Mouse (Mus musculus): ENCODE measurements at regions not wholly inside any gene's neighbourhood (a gene's known extent, or its start where the extent isn't known, plus 50 kb on each side); places are given as distances from the start of the nearest gene placed in this dataset.

- TF ChIP-seq MAFK (IDR thresholded peaks at IDR 0.05; ENCODE audit: insufficient read depth, low read depth, low read length), result no peak
- peak; percentile 30; the same call in 1 of the 2 replicates for TF ChIP-seq CHD2 (IDR thresholded peaks at IDR 0.05; ENCODE audit: low read depth, low read length)
- peak overlapping the region; percentile 91; the same call in 1 of the 2 replicates for H3K27ac ChIP-seq (ENCODE audit: insufficient read depth, low read depth, low read length, poor library complexity, severe bottlenecking)
- in situ Hi-C loops (cut with MboI; ENCODE audit: low sequenced_read_pairs in 2 of 2, unreplicated experiment in 2 of 2), result no loop called here
Measured at GRCm38 (mm10) chr10:28014306-28014825, 60.3 kb upstream of the Ptprk start.

More at GRCm38 (mm10) chr10:28014306-28014825, 60.3 kb upstream of the Ptprk start:
- Histone ChIP-seq H3K9me3 (ENCODE audit: control insufficient read depth, insufficient read depth, low read depth, low read length) (no peaks in the 10 kb centered on the region), H3K4me1 (ENCODE audit: control insufficient read depth in 2 of 2, insufficient read depth in 2 of 2, low read length in 2 of 2, poor library complexity in 1 of 2) (peaks cover 23% of the 10 kb centered on the region in 2 experiments), H3K9ac (ENCODE audit: insufficient read depth, low read depth, low read length, poor library complexity, severe bottlenecking) (no peak overlapping the region), H3K4me3 (ENCODE audit: insufficient read depth in 1 of 2, low read depth in 1 of 2, low read length in 2 of 2, poor library complexity in 1 of 2, severe bottlenecking in 1 of 2) (no peak overlapping the region), H3K36me3 (ENCODE audit: control insufficient read depth, insufficient read depth, low read length, poor library complexity, severe bottlenecking) (no peaks in the 10 kb centered on the region)
- no peak for DNase-seq (ENCODE audit: low read depth, low spot score)
